24 mouse cellular contexts compared by ENCODE assay signal in the genomic region with DNA sequence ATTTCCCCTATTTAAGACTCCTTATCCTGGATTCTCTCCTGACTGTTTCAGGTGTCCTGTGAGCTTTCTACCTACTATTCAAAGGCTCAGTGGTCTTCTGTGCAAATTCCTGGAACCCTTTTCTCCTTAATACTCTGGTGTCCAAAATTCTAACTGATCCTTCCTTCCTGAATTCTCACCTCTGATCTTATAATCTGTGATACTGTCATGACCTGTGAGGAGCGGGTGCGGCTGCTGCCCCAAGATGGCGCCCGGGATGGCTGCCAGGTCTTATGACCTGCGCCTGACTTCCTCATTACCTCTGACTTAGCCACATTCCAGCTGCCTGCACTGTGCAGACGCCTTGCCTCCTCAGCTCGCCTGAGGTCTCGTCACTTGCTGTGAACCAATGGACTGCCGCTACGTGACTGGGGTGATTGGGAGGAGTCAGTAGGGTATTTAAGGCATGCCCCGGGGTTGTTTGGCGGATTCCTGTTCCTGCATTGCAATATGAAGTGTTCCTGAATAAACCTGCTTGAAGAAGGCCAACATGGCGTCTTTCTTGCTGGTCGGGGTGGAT.
"Had no signal": no experiment of that assay in that cellular context is flagged by ENCODE, and none has a peak within 500 bp of the region (broad histone marks: within the 10 kb centered on the region; RNA-seq: fewer than 3 reads in every experiment).

No protein-coding gene starts in this region.

- H3K27me3 ChIP-seq: heart, embryonic 12.5 days; hindbrain, embryonic 13.5 days; hindbrain, embryonic 15.5 days; kidney, embryonic 15.5 days; limb, embryonic 13.5 days; limb, embryonic 15.5 days; liver, embryonic 12.5 days had no signal

- H3K4me1 ChIP-seq: heart, embryonic 10.5 days; heart, embryonic 12.5 days; hindbrain, embryonic 13.5 days; hindbrain, embryonic 15.5 days; kidney, embryonic 15.5 days; limb, embryonic 13.5 days; limb, embryonic 15.5 days; liver, embryonic 12.5 days had no signal

- H3K36me3 ChIP-seq: heart, embryonic 10.5 days; heart, embryonic 12.5 days; hindbrain, embryonic 13.5 days; hindbrain, embryonic 15.5 days; kidney, embryonic 15.5 days; limb, embryonic 13.5 days; limb, embryonic 15.5 days; liver, embryonic 12.5 days had no signal

- ATAC-seq: hindbrain, postnatal 0 days; intestine, embryonic 16.5 days; liver, embryonic 12.5 days had no signal

- H3K27ac ChIP-seq: heart, embryonic 10.5 days; hindbrain, embryonic 13.5 days; hindbrain, embryonic 15.5 days; hindbrain, postnatal 0 days; kidney, embryonic 15.5 days; kidney, postnatal 0 days; limb, embryonic 13.5 days; limb, embryonic 15.5 days; liver, embryonic 12.5 days; liver, embryonic 14.5 days had no signal

- H3K4me2 ChIP-seq: heart, embryonic 12.5 days; hindbrain, embryonic 13.5 days; hindbrain, embryonic 15.5 days; kidney, embryonic 15.5 days; limb, embryonic 13.5 days; limb, embryonic 15.5 days; liver, embryonic 12.5 days had no signal

- H3K9ac ChIP-seq: heart, embryonic 12.5 days; hindbrain, embryonic 13.5 days; hindbrain, embryonic 15.5 days; kidney, embryonic 15.5 days; limb, embryonic 13.5 days; limb, embryonic 15.5 days; liver, embryonic 12.5 days; liver, embryonic 14.5 days had no signal

- DNase-seq: gastrocnemius, postnatal 14 days; gastrocnemius, postnatal 36 days; heart, adult 18-20 months; heart, postnatal 10 days; kidney, adult 11 months; kidney, adult 2 months; kidney, adult 9 months; kidney, postnatal 14 days; kidney, postnatal 36 days; layer of hippocampus, adult 9-11 months; layer of hippocampus, postnatal 36 days; left cerebral cortex, postnatal 4 days had no signal

- H3K9me3 ChIP-seq: heart, embryonic 10.5 days; heart, embryonic 12.5 days; hindbrain, embryonic 13.5 days; hindbrain, embryonic 15.5 days; kidney, embryonic 15.5 days; limb, embryonic 13.5 days; limb, embryonic 15.5 days had no signal

- H3K4me3 ChIP-seq: heart, embryonic 10.5 days; heart, embryonic 12.5 days; hindbrain, embryonic 13.5 days; hindbrain, embryonic 15.5 days; kidney, embryonic 15.5 days; limb, embryonic 13.5 days; limb, embryonic 15.5 days; liver, embryonic 12.5 days had no signal
